25 mouse cellular contexts compared by ENCODE assay signal in genomic region chr15:81470735-81471134, GRCm38 (mm10).
"Had no signal": no experiment of that assay in that cellular context is flagged by ENCODE, and none has a peak within 500 bp of the region (broad histone marks: within the 10 kb centered on the region; RNA-seq: fewer than 3 reads in every experiment).

No protein-coding gene starts in this region.

- H3K27me3 ChIP-seq: heart, embryonic 13.5 days; heart, embryonic 15.5 days; hindbrain, embryonic 13.5 days; hindbrain, embryonic 15.5 days; intestine, embryonic 15.5 days; limb, embryonic 13.5 days; limb, embryonic 15.5 days; liver, embryonic 12.5 days had no signal

- H3K4me2 ChIP-seq: heart, embryonic 13.5 days; heart, embryonic 15.5 days; hindbrain, embryonic 13.5 days; hindbrain, embryonic 15.5 days; intestine, embryonic 15.5 days; limb, embryonic 13.5 days; limb, embryonic 15.5 days; liver, embryonic 12.5 days had no signal

- DNase-seq: gastrocnemius, postnatal 14 days; gastrocnemius, postnatal 36 days; heart, adult 18-20 months; heart, postnatal 14 days; heart, postnatal 36 days; kidney, adult 18-20 months; kidney, adult 8-10 months; kidney, postnatal 14 days; kidney, postnatal 36 days; layer of hippocampus, adult 9-11 months; layer of hippocampus, postnatal 36 days; left cerebral cortex, postnatal 4 days; lung, adult 18-20 months had no signal

- ATAC-seq: hindbrain, postnatal 0 days; intestine, embryonic 15.5 days; intestine, postnatal 0 days; liver, embryonic 12.5 days had no signal

- H3K9ac ChIP-seq: heart, embryonic 13.5 days; heart, embryonic 15.5 days; hindbrain, embryonic 13.5 days; hindbrain, embryonic 15.5 days; intestine, embryonic 15.5 days; limb, embryonic 13.5 days; limb, embryonic 15.5 days; liver, embryonic 12.5 days; liver, embryonic 14.5 days had no signal

- H3K27ac ChIP-seq: heart, embryonic 10.5 days; heart, embryonic 13.5 days; heart, embryonic 15.5 days; hindbrain, embryonic 13.5 days; hindbrain, embryonic 15.5 days; hindbrain, postnatal 0 days; intestine, embryonic 15.5 days; limb, embryonic 13.5 days; limb, embryonic 15.5 days; liver, embryonic 12.5 days; liver, embryonic 14.5 days had no signal

- H3K9me3 ChIP-seq: heart, embryonic 10.5 days; heart, embryonic 13.5 days; heart, embryonic 15.5 days; hindbrain, embryonic 13.5 days; hindbrain, embryonic 15.5 days; intestine, embryonic 15.5 days; limb, embryonic 13.5 days; limb, embryonic 15.5 days; liver, embryonic 12.5 days had no signal

- H3K4me3 ChIP-seq: heart, embryonic 10.5 days; heart, embryonic 13.5 days; heart, embryonic 15.5 days; hindbrain, embryonic 13.5 days; hindbrain, embryonic 15.5 days; intestine, embryonic 15.5 days; limb, embryonic 13.5 days; limb, embryonic 15.5 days; liver, embryonic 12.5 days had no signal
